Mouse (Mus musculus) forebrain, embryonic 16.5 days (tissue): ENCODE results near the gene Apol7b. TPM values are rescaled to one million over a fixed set of nuclear protein-coding genes. Genes with fewer than 3 reads are reported as not detected.
"Not testable (repeated sequence)": the region's sequence is repeated elsewhere in the genome, so short reads cannot be mapped to it uniquely, and the experiment has no call there.

ENCODE experiments used
- ATAC-seq: fragments of 200-750 bp; cut with Nextera tagmentation; 2 replicates; pipeline ENCODE4 v1.8.0; 2017; ENCODE audit warnings: mild to moderate bottlenecking, moderate library complexity
- H3K27ac ChIP-seq: fragments of 300-500 bp; sonication (generic); 2 replicates; pipeline ENCODE4 v1.5.1; 2014; ENCODE audit warnings: low read length, control low read depth
- H3K27me3 ChIP-seq: fragments of 300-500 bp; sonication (generic); replicated peaks from 2 replicates; pipeline ENCODE4 v1.6.1; 2014; ENCODE audit warnings: low read length; ENCODE audit not compliant: control insufficient read depth, insufficient read depth
- H3K36me3 ChIP-seq: fragments of 300-500 bp; sonication (generic); 2 replicates; pipeline ENCODE4 v1.6.1; 2014; ENCODE audit not compliant: control insufficient read depth, insufficient read depth
- H3K4me1 ChIP-seq: fragments of 300-500 bp; sonication (generic); replicated peaks from 2 replicates; pipeline ENCODE4 v1.6.1; 2014; ENCODE audit warnings: low read length; ENCODE audit not compliant: control insufficient read depth, insufficient read depth
- H3K4me2 ChIP-seq: fragments of 300-500 bp; sonication (generic); 2 replicates; pipeline ENCODE4 v1.6.1; 2014; ENCODE audit warnings: mild to moderate bottlenecking, low read length, control low read depth
- H3K4me3 ChIP-seq: fragments of 300-500 bp; sonication (generic); replicated peaks from 2 replicates; pipeline ENCODE4 v1.5.1; 2014; ENCODE audit warnings: mild to moderate bottlenecking, low read length, control low read depth
- H3K9ac ChIP-seq: fragments of 300-500 bp; sonication (generic); replicated peaks from 2 replicates; pipeline ENCODE4 v1.6.1; 2014; ENCODE audit warnings: low read depth, low read length, control low read depth
- H3K9me3 ChIP-seq: fragments of 300-500 bp; sonication (generic); 2 replicates; pipeline ENCODE4 v1.6.1; 2016; ENCODE audit warnings: low read length; ENCODE audit not compliant: control insufficient read depth
- WGBS: fragments of 180-500 bp; shearing (Covaris S2); extraction: QIAGEN DNeasy Blood & Tissue Kit; methylation state at CpG from one replicate; pipeline ENCODE4 v1.1.7; 2014; 5-methylcytosine and 5-hydroxymethylcytosine counted together
- polyA plus RNA-seq: library from polyadenylated mRNA; unstranded; fragments of >200 nt; fragmentation: Nextera tagmentation; extraction: Ambion mirVana; gene quantifications from 2 replicates; pipeline ENCODE4 v1.2.1, GENCODE M21; 2015

Gene Apol7b
- polyA plus RNA-seq = not detected in 2 replicates

DNA sequence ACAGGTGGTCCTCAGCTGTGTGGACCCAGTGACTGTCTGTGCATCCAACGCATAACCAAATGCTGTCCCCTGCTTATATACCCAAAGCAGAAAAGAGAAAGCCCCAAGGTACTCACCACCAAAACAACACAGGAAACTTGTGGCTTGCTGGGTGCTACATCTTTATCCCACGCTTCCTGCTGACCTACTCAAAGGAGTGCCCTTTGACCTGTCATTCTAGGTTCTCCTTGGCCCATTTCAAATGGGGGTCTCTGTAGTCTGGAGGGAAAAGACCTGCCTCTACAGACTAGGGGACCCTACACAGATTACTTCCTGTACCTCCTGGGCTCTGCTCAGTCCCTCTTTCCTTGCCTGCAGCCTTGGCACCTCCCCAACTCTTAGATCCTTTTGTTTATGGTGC lies at the start of gene Apol7b:
Apol7b (minus strand) TSS at position 101 of the 400 bp plus-strand sequence.
- not testable (repeated sequence) for H3K4me3 ChIP-seq, H3K4me1 ChIP-seq, H3K9ac ChIP-seq, H3K4me2 ChIP-seq, ATAC-seq, H3K9me3 ChIP-seq, H3K27me3 ChIP-seq, H3K27ac ChIP-seq, H3K36me3 ChIP-seq
- WGBS = 94% methylated on average over 2 of the region's 2 CpGs

- not testable (repeated sequence) for H3K4me3 ChIP-seq, H3K27me3 ChIP-seq, H3K36me3 ChIP-seq, H3K27ac ChIP-seq, H3K4me1 ChIP-seq, H3K9me3 ChIP-seq, H3K9ac ChIP-seq, H3K4me2 ChIP-seq, ATAC-seq
- 40% methylated on average over 1 of the region's 1 CpGs for WGBS
Measured at GRCm38 (mm10) chr15:77494694-77495093, 47.4 kb upstream of the Apol7b start.

GRCm38 (mm10) chr15:77493181-77493580 lies 45.9 kb upstream of the Apol7b start:
- not testable (repeated sequence) for H3K4me3 ChIP-seq, ATAC-seq, H3K36me3 ChIP-seq, H3K9me3 ChIP-seq, H3K4me1 ChIP-seq, H3K4me2 ChIP-seq, H3K27me3 ChIP-seq, H3K9ac ChIP-seq, H3K27ac ChIP-seq
- WGBS = no CpG with 5 or more reads among the region's 1 CpGs

DNA sequence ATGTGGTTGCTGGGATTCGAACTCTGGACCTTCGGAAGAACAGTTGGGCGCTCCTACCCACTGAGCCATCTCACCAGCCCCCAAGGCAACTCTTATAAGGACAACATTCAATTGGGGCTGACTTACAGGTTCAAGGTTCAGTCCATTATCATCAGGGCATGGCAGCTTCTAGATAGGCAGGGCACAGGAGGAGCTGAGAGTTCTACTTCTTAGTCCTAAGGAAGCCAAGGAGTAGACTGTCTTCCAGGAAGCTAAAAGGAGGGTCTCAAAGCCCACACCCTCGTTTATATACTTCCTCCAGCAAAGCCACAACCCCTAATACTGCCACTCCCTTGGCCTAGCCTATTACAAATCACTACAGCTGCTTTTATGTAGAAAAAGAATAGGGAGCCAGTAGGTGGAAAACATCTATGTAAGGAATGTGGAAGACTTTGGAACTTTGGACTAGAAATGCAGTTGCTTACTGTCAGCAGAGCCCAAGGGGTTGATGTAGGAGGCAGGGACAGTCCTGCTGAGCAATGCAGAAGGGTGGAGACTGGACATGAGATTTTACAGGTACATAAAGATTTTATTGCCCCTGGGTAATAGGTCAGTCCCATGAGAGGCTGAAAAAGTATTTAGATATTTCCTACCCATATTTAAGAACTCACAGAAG lies 35.0 kb upstream of the Apol7b start:
- Histone ChIP-seq H3K36me3 (no peaks in the 10 kb centered on the region), H3K27ac (no peak overlapping the region), H3K4me1 (no peaks in the 10 kb centered on the region), H3K9ac (no peak overlapping the region), H3K4me2 (no peak overlapping the region), H3K4me3 (no peak overlapping the region), H3K9me3 (no peaks in the 10 kb centered on the region), H3K27me3 (no peaks in the 10 kb centered on the region)
- no peak for ATAC-seq
- WGBS = 77% methylated on average over 4 of the region's 4 CpGs

DNA sequence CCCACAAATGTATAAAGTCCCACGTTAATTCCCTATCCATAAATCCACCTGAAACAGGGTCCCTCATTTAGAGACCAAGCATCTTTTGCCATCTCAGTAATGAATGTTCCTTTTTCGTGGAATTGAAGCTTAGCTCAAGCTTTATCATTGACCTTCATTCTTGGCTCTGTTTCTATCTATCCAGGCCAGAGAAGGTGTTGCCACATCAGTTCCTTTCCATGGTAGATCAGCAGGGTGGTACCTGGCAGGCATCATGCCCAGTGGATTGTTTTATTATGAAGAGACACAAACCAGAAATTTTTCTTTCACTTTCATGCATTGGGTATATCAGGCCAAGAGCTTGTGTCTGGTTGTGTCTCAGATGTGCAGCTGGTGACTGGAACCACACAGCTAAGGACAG lies 29.4 kb upstream of the Apol7b start, which contains the start of gene Apol10a:
Apol10a (plus strand) TSS at position 355 of the 400 bp plus-strand sequence.
- not testable (repeated sequence) for ATAC-seq, H3K4me2 ChIP-seq, H3K4me3 ChIP-seq, H3K9me3 ChIP-seq, H3K27me3 ChIP-seq, H3K4me1 ChIP-seq, H3K9ac ChIP-seq, H3K27ac ChIP-seq, H3K36me3 ChIP-seq
- 70% methylated on average over 2 of the region's 2 CpGs for WGBS

DNA sequence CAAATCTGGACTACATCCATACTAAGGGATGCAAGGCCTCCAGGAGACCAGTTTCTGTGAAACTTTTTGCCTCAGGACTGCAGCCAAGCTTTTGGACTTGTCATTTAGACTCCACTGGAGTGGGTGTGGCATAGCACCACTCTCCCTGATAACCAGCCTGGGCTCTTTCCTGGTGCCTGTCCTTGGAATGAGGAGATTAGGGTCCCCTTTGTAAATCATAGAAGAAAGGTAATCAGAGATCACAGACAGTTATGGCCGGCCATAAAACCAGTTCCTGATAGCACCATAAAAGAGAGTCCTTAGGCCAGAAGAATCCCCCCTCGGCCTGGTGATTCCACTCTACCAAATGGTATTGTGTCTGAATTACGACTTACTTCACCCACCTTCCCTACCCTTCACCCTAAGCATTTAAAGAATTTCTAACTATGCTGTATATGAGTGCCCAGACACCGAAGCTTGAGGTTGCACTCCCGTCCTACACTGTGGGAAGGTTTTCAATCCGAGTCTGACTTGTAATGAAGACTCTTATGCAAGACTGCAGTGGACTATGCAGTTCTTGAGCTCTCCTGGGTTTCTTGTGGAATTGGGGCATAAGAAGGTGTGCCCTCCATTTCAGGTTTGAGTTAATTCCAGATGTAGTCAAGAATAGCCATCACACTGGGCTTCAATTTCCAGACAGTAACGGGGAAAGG lies 27.6 kb upstream of the Apol7b start:
- H3K4me1 ChIP-seq, H3K27me3 ChIP-seq, ATAC-seq, H3K9me3 ChIP-seq, H3K4me2 ChIP-seq, H3K27ac ChIP-seq, H3K4me3 ChIP-seq, H3K9ac ChIP-seq, H3K36me3 ChIP-seq: not testable (repeated sequence)
- 84% methylated on average over 7 of the region's 7 CpGs for WGBS

GRCm38 (mm10) chr15:77449927-77450326 lies 2.6 kb upstream of the Apol7b start:
- not testable (repeated sequence) for H3K9me3 ChIP-seq, H3K4me1 ChIP-seq, H3K9ac ChIP-seq, H3K4me2 ChIP-seq, H3K27ac ChIP-seq, ATAC-seq, H3K4me3 ChIP-seq, H3K27me3 ChIP-seq, H3K36me3 ChIP-seq
- WGBS = 62% methylated on average over 10 of the region's 10 CpGs

- not testable (repeated sequence) for H3K36me3 ChIP-seq, H3K9ac ChIP-seq, ATAC-seq, H3K4me3 ChIP-seq, H3K27me3 ChIP-seq, H3K9me3 ChIP-seq, H3K27ac ChIP-seq, H3K4me1 ChIP-seq, H3K4me2 ChIP-seq
- WGBS = 90% methylated on average over 1 of the region's 1 CpGs
Measured at GRCm38 (mm10) chr15:77445668-77446067, 1.6 kb downstream of the Apol7b start.

GRCm38 (mm10) chr15:77444746-77445145 lies 2.5 kb downstream of the Apol7b start:
- not testable (repeated sequence) for H3K9me3 ChIP-seq, H3K27me3 ChIP-seq, H3K9ac ChIP-seq, ATAC-seq, H3K4me2 ChIP-seq, H3K27ac ChIP-seq, H3K4me3 ChIP-seq, H3K4me1 ChIP-seq, H3K36me3 ChIP-seq
- 57% methylated on average over 8 of the region's 8 CpGs for WGBS
